Mouse (Mus musculus) small intestine, adult 2 months (tissue): ENCODE data around the gene Bpifb2. TPM values are rescaled to one million over a fixed set of nuclear protein-coding genes. Genes with fewer than 3 reads are reported as not detected.

ENCODE experiments used
- H3K27ac ChIP-seq: fragments of 200-500 bp; 2 replicates; pipeline ENCODE4 v1.5.1; 2012; ENCODE audit warnings: low read depth, low read length, control low read depth, inconsistent platforms; ENCODE audit not compliant: insufficient read depth
- H3K27me3 ChIP-seq: fragments of 200-500 bp; 2 replicates; pipeline ENCODE4 v1.6.1; 2012; ENCODE audit warnings: mild to moderate bottlenecking, moderate library complexity, low read length, inconsistent platforms; ENCODE audit not compliant: control insufficient read depth, insufficient read depth
- H3K36me3 ChIP-seq: fragments of 200-500 bp; 2 replicates; pipeline ENCODE4 v1.6.1; 2012; ENCODE audit warnings: mild to moderate bottlenecking, low read length, control low read depth, inconsistent platforms; ENCODE audit not compliant: control insufficient read depth, insufficient read depth
- H3K4me1 ChIP-seq: fragments of 200-500 bp; 2 replicates; pipeline ENCODE4 v1.6.1; 2012; ENCODE audit warnings: low read length, inconsistent platforms, mixed read lengths; ENCODE audit not compliant: control insufficient read depth, insufficient read depth, insufficient read length
- H3K4me3 ChIP-seq: fragments of 200-500 bp; 2 replicates; pipeline ENCODE4 v1.5.1; 2012; ENCODE audit warnings: low read depth, mild to moderate bottlenecking, control low read depth, inconsistent platforms, low read length, moderate library complexity
- CTCF ChIP-seq: fragments of 200-500 bp; IDR thresholded peaks from 2 replicates; pipeline ENCODE4 v1.5.1; 2012; ENCODE audit warnings: low read depth, mild to moderate bottlenecking, control low read depth, inconsistent platforms, low read length, moderate library complexity, mixed read lengths; ENCODE audit not compliant: insufficient replicate concordance, insufficient read length; ENCODE audit errors: extremely low read depth
- POLR2A ChIP-seq: fragments of 200-500 bp; IDR thresholded peaks from 2 replicates; pipeline ENCODE4 v1.6.1; 2012; ENCODE audit warnings: low read depth, mild to moderate bottlenecking, control low read depth, inconsistent platforms, low read length, moderate library complexity
- WGBS: fragments of 180-500 bp; shearing (Covaris S2); methylation state at CpG from one replicate; pipeline ENCODE4 v1.1.7; 2018; 5-methylcytosine and 5-hydroxymethylcytosine counted together
- polyA plus RNA-seq: library from polyadenylated mRNA; depleted of rRNA; stranded (reverse); fragments of >200 nt; gene quantifications from 2 replicates; pipeline ENCODE4 v1.2.3, GENCODE M21; 2012

The Bpifb2 gene
- polyA plus RNA-seq, 1 experiment = not detected

GRCm38 (mm10) chr2:153850351-153851029 lies 24.4 kb upstream of the Bpifb2 start:
- no peak for TF ChIP-seq POLR2A
- TF ChIP-seq CTCF = no peak
- 81% methylated on average over 6 of the region's 6 CpGs for WGBS
- Histone ChIP-seq H3K4me3 (no peak overlapping the region), H3K36me3 (no peaks in the 10 kb centered on the region), H3K4me1 (no peaks in the 10 kb centered on the region), H3K27ac (no peak overlapping the region), H3K27me3 (no peaks in the 10 kb centered on the region)

GRCm38 (mm10) chr2:153851030-153851360 lies 23.9 kb upstream of the Bpifb2 start:
- H3K27me3 ChIP-seq = no peaks in the 10 kb centered on the region
- no peak for TF ChIP-seq POLR2A
- TF ChIP-seq CTCF = peak; percentile 35; the same call in 1 of the 2 replicates
- no peak overlapping the region for H3K4me3 ChIP-seq
- no peak overlapping the region for H3K27ac ChIP-seq
- no peaks in the 10 kb centered on the region for H3K36me3 ChIP-seq
- H3K4me1 ChIP-seq = no peaks in the 10 kb centered on the region
- WGBS = 45% methylated on average over 4 of the region's 4 CpGs

GRCm38 (mm10) chr2:153853544-153853943 lies 21.3 kb upstream of the Bpifb2 start:
- no peak overlapping the region for H3K27ac ChIP-seq
- H3K4me3 ChIP-seq = no peak overlapping the region
- H3K27me3 ChIP-seq = no peaks in the 10 kb centered on the region
- TF ChIP-seq POLR2A (no peak), CTCF (no peak)
- no peaks in the 10 kb centered on the region for H3K4me1 ChIP-seq
- 15% methylated on average over 5 of the region's 5 CpGs for WGBS
- H3K36me3 ChIP-seq = no peaks in the 10 kb centered on the region

- Histone ChIP-seq H3K4me3 (no peak overlapping the region), H3K36me3 (no peaks in the 10 kb centered on the region), H3K4me1 (no peaks in the 10 kb centered on the region), H3K27ac (no peak overlapping the region), H3K27me3 (no peaks in the 10 kb centered on the region)
- no peak for TF ChIP-seq POLR2A
- 71% methylated on average over 2 of the region's 2 CpGs for WGBS
These were observed 15.3 kb upstream of the Bpifb2 start for GRCm38 (mm10) chr2:153859581-153859980.

- 90% methylated on average over 11 of the region's 11 CpGs for WGBS
These were observed 14.5 kb upstream of the Bpifb2 start for GRCm38 (mm10) chr2:153860315-153860714.

GRCm38 (mm10) chr2:153860715-153861114 lies 14.1 kb upstream of the Bpifb2 start:
- no peak overlapping the region for H3K4me3 ChIP-seq
- no peaks in the 10 kb centered on the region for H3K4me1 ChIP-seq
- 58% methylated on average over 3 of the region's 3 CpGs for WGBS
- no peaks in the 10 kb centered on the region for H3K27me3 ChIP-seq
- H3K27ac ChIP-seq = no peak overlapping the region
- H3K36me3 ChIP-seq = no peaks in the 10 kb centered on the region
- TF ChIP-seq POLR2A = no peak
- TF ChIP-seq CTCF = no peak

More at GRCm38 (mm10) chr2:153860315-153860714, 14.5 kb upstream of the Bpifb2 start:
- no peaks in the 10 kb centered on the region for H3K4me1 ChIP-seq
- TF ChIP-seq POLR2A = no peak
- TF ChIP-seq CTCF = no peak
- no peak overlapping the region for H3K27ac ChIP-seq
- H3K27me3 ChIP-seq = no peaks in the 10 kb centered on the region
- no peak overlapping the region for H3K4me3 ChIP-seq
- H3K36me3 ChIP-seq = no peaks in the 10 kb centered on the region

- WGBS = 82% methylated on average over 3 of the region's 3 CpGs
- H3K27ac ChIP-seq = no peak overlapping the region
- no peaks in the 10 kb centered on the region for H3K4me1 ChIP-seq
- no peak for TF ChIP-seq POLR2A
- TF ChIP-seq CTCF = no peak
- H3K27me3 ChIP-seq = no peaks in the 10 kb centered on the region
- no peaks in the 10 kb centered on the region for H3K36me3 ChIP-seq
- H3K4me3 ChIP-seq = no peak overlapping the region
These were observed 12.9 kb upstream of the Bpifb2 start for GRCm38 (mm10) chr2:153861960-153862359.

GRCm38 (mm10) chr2:153870984-153871383 lies 3.9 kb upstream of the Bpifb2 start, which contains the start of gene Sun5:
TSS of gene Sun5 (minus strand) at chr2:153871084.
- Histone ChIP-seq H3K27me3 (no peaks in the 10 kb centered on the region), H3K36me3 (no peaks in the 10 kb centered on the region), H3K27ac (no peak within 1 kb of the TSS), H3K4me3 (no peak within 1 kb of the TSS), H3K4me1 (no peaks in the 10 kb centered on the region)
- TF ChIP-seq POLR2A (no peak), CTCF (no peak)
- whole genome bisulfite sequencing = 85% methylated on average over 4 of the region's 4 CpGs
